Mouse (Mus musculus) kidney, adult 9 months (tissue): ENCODE measurements around the gene Lgr4.

ENCODE experiments used
- DNase-seq: peaks from one replicate; pipeline ENCODE4 v3.0.0; 2022

Gene Lgr4

GRCm38 (mm10) chr2:109922306-109922705 lies 4.9 kb downstream of the Lgr4 start:
- no peak for DNase-seq

DNA sequence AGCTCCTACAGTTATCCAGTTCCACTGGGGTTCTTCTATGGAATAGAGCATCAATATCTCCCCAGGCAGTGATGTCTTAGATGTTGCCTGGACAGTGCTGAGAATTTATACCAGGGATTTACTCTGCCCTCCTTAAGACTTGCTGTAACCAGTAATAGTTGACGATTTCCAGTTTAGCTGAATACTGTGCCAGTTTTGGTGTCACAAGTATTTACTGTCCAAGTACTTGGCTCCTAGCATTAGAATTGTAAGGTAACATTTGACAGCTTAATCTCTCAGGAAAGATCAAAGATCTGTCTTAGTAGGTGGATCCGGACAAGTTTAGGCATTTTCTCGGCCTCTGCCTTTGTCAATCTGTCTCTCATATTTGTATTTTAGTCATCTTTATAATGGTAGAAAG lies 5.6 kb downstream of the Lgr4 start:
- no peak for DNase-seq

DNA sequence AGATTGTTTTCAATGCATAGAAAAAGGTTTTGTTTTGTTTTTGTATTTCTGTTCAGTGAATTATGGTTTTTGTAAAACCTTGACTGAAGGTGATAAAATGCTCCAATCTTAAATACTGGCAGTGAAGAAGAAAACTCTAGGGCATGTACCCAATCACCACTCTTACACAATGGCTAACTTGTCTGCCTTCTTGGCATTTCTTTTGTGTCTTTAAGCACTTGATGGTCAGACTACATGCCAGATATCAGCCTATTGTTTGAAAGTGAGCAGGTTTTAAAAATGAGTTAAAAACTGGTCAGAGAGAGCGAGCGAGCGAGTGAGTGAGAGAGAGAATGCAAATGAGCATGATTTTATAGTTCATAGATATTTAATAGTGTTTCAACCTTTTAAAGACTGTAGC lies 6.5 kb downstream of the Lgr4 start:
- no peak for DNase-seq

- DNase-seq: no peak
These were observed 9.5 kb downstream of the Lgr4 start for GRCm38 (mm10) chr2:109926984-109927383.

- peak; percentile 48 for DNase-seq
These were observed 10.0 kb downstream of the Lgr4 start for GRCm38 (mm10) chr2:109927446-109927845.

DNA sequence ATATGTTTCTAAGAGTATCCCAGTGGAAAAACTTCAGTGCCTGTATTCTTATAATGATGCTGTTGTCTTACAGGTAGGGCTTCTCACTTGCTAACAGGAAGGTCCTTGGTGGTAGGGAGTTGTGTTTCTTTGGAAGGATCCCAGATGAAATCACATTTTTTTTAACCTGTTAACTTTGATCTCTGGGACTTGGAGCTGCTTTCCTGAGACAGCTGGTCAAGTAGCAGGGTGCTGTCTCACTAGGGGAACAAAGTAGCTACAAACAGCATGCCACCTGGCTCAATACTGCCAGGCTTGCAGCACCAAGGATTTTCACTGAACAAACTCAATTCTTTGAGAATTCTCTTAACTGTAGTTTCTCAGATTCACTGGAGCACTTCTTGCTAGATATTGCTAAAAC lies 10.4 kb downstream of the Lgr4 start:
- peak; percentile 50 for DNase-seq

DNA sequence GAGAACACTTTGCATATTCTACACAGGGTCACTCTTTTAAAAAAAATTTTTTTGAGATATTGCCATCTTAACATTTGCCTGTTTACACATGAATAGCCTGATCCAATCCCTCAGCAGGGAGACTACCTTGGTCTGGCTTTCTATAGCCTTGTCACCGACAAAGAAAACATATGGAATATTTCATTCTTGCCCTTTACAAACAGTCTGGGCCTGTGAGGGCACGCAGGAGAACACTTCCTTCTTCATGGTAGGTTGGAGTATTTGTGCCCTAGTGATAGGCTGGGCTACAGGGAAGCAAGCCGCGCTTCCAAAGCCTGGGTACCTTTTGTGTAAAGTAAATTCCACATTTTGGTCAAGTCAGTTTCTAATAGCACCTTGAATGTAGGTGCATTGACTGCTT lies 11.3 kb downstream of the Lgr4 start:
- no peak for DNase-seq

DNA sequence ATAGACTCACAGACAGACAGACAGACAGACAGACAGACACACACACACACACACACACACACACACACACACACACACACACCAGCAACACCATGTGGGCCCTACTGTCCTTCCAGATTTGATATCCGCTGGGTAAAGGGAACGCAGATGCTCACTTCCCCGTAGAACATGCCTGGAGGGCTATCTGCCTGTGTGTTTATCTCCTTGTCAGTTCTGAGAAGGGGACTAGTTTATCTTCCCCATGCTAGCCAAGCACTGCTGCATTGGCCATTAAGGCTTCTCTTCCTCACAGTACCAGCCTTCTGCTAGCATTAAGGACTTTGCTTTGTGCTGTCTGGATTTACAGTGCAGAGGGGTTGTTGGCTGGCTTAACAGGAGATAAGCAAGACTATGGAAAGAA lies 11.8 kb downstream of the Lgr4 start:
- DNase-seq: no peak

GRCm38 (mm10) chr2:109930366-109930765 lies 12.9 kb downstream of the Lgr4 start:
- DNase-seq: no peak

GRCm38 (mm10) chr2:109930771-109931170 lies 13.3 kb downstream of the Lgr4 start:
- DNase-seq: peak; percentile 25

- peak; percentile 67 for DNase-seq
These were observed 14.7 kb downstream of the Lgr4 start for GRCm38 (mm10) chr2:109931978-109932780.

- DNase-seq: peak; percentile 45
These were observed 15.7 kb downstream of the Lgr4 start for GRCm38 (mm10) chr2:109933151-109933550.

DNA sequence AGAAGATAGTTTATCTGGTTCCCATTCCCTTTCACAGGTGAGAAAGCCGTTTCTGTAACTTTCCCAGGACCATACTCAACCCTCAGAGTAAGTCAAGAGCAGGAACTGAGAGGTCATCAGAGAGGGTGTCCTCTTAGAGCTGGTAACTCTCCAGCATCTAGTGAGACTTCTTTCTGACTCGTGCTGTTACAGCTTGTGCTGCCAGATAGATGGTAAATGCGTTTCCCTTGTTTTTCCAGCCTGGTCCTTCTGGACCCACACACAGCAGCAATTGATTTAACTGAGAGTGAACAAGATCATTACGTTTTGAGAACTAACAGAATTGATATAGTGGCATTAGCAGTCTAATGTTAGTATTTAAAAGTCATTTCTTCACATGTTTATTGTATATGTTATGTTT lies 16.6 kb downstream of the Lgr4 start:
- DNase-seq: no peak

DNA sequence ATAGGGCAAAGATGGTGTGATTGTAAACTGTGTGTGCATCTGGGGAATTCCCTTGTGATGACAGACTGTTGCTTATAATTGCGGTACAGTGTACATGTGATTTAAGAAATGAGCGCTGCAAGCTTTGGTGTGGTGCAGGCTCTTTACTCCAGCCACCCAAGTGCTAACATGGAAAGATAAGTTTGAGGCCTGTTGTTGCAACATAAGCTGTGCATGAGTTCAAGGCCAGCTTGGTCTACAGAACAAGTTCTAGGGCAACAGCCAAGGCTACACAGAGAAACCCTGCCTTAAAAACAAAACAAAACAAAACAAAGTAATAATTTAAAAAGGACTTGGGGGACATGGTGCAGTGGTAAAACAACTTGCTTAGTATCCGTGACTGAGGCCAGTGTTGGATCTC lies 17.7 kb downstream of the Lgr4 start:
- no peak for DNase-seq

DNA sequence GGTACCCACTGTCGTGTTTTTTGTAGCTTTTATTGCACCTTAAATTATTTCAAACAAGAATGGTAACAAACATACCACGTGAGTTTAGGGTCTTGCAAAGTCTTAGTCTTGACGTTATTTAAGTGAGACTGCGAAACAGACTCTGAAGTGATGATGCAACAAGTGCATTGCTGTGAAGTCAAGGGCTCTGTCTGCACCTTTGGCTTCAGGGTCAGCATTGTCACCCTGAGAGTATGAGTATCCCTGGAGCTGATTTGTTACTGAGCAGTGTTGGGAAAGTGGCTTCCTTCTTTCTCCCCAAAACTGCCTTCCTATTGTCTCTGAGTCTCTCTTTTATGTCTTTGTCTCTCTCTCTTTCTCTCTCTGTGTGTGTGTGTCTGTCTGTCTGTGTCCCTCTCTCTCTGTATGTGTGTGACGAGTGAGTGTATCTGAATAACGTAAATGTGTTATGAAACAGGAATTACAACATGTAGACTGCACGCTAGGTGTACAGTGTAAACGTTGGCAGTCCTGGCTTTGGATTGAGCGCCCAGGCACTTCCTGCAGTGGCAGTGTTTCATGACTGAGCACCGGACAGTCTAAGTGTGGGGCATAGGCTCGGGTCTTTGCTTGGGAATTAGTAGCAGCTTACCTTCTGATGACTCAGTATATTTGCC lies 18.4 kb downstream of the Lgr4 start:
- no peak for DNase-seq

DNA sequence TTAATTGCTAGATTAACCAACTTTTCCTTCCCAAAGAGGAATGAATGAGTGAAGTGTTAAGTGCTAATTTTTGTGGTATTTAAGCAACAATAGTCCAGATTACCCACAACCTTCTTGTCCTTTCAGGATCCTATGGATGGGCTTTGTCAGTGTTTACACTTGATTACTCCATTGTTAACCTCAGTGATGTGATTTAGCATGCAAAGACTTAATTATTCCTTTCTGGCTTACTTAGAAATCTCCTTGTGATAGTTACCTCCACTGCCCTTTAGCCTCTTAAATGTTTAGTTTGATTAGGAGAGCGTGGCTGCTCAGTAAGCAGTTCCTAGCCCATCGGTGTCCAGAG lies 18.9 kb downstream of the Lgr4 start:
- DNase-seq: no peak

DNA sequence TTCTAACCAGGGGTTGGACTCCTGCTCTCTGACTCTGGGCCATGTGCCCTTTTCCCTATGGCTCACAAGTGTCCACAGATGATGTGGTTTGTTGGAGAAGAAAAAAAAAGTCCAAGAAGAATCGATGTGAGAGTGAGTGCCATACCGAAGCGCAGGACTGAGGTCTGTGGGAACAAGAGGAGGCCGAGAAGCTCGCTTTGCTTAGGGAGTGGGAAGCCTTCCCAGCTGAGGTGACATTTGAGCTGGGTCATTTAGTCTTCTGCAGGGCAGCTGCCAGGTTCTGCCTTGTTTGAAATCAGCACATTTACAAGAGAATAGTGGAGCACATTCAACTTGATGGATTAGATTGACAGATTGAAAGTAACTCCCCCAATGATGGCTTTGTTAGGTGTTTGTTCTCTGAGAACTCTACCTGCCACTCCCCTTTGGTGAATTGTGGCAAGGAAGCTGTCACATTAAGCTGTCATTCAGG lies 24.6 kb downstream of the Lgr4 start:
- no peak for DNase-seq

DNA sequence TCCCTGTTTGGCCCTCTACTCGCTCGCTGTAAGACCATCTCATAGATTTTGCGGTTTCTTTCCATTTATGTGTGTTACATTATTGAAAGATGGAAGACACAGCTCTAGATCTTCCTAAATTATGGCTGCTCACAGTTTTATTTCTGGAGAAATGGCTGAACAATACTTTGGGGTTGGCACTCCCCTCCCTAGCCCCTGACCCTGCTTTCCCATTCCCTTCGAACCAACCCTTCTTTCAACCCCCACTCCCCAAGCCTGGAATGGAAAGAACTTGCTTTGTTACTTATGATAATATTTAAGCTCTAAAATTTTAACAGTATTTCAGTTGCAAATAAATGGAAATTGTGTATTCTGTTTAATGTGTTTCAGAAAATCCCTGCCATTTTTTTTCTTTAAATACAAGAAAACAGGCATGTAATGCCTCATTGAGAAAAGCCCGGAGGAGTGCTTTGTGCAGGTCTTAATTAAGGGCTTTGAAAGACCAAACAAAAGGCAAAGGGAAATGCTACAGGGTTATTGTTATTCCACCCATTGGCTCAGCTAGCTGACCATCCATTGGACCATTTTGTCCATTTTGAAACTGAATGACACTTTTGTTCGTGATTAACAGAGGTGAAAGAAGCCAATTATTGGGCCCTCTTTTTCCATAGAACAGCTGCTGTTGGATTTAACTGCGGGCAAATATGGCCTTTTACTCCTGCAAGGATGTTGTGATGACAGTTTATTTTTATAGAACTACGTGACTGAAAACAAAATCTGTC lies 25.5 kb downstream of the Lgr4 start:
- DNase-seq: no peak

- DNase-seq: no peak
These were observed 27.5 kb downstream of the Lgr4 start for GRCm38 (mm10) chr2:109944995-109945394.

DNA sequence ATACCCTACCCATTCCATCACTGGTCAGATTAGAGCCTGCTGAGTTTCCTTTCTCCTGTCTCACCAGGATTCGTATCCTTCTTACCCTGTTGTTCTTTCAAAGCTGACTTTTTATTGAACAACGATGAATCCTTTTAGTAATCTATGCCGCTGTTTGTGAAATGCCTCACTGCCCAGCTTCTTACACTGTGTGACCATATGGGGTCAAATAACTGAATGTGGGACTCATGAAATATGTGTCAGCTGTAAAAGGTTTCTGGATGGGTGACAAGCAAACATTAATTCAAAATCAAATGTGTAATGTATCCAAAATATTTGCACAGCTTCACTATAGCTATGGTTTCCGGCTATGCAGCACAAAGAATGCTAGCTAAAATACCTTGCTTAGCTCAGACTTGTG lies 28.1 kb downstream of the Lgr4 start:
- no peak for DNase-seq

GRCm38 (mm10) chr2:109946426-109946825 lies 29.0 kb downstream of the Lgr4 start:
- no peak for DNase-seq

DNA sequence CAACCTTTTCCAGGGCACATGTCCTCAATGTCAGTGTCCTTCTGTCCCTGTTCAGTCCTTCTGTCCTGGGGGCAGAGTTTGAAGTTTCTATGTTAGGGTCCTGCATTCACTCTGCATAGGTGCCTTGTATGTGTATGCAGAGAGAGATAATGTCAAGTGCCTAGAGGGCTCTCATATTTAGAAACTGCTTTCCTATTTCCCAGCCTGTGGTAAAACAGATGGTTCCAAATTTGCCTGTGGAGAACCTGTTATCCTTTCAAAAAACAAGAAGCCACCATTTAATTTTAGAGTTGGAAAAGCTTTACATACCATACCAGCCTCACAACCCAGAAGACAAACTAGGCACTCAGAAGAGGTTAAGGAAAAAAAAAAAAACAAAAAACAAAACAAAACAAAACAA lies 32.1 kb downstream of the Lgr4 start:
- DNase-seq: no peak

DNA sequence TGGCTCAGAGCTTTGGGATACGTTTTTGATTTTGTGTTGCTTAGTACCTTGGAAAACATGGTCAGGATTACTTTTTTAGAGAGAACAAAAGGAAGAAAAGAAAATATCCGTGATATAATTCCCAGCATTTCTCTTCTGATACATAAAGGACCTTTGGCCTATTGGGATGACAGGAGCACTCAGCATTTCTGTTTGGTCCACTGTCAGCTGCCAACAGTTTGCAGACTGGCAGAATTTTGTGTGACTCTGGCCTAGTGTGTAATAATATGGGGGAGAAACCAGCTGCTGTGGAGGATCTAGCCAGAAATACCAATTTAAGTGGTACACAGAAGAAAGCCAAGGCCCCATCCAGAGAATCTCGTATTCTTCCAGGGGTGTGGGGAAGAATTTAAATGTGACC lies 32.9 kb downstream of the Lgr4 start:
- no peak for DNase-seq

DNA sequence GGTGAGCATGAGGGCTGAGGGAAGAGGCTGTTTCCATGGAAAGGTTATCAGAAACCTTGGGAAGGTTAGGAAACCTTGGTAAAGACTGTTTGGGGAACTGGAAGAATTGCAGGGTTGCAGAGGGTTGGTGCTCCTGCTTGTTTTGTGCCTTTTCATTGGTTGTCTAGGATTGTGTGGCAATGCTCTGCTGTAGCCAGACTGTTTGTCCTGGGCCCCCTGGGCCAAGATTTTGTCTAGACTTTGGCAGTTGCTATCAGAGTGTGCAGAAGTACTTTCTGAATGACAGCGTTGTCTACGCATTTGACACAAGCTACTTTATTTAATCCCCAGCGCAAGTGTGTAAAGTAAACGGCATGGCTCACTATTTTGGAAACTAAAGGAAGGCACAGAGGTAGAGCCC lies 33.6 kb downstream of the Lgr4 start:
- DNase-seq: no peak
